Comparison of ENCODE assay signal across 23 mouse cellular contexts in the genomic region with DNA sequence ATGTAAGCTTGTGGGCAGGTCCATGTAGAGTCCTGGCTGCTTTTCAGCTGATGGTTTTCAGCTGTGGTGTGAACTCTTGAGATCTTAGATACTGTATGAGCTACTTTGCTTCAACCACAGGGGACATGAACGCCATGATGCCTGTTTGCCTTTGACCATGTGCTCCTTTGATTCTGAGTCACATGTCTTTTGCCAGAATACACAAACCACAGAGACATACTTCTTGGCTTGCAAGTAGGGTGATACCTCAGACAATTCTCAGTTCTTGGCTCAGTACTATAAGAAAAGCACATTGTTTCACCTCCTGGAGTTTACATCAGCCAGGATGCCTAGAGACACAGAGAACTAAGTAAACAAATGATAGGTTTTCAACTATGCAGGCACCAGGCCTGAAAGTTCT. TPM values are rescaled to one million over a fixed set of nuclear protein-coding genes. Genes with fewer than 3 reads are reported as not detected.
A peak's percentile ranks its signal among the peaks of the same experiment; 100 is the strongest.
DNase-seq lines count a peak whose midpoint lies in the region; ATAC-seq and TF ChIP-seq lines count a peak whose summit lies in the region.
"Had no signal": no experiment of that assay in that cellular context is flagged by ENCODE, and none has a peak within 500 bp of the region (broad histone marks: within the 10 kb centered on the region; RNA-seq: fewer than 3 reads in every experiment).

No protein-coding gene starts in this region.

- intact Hi-C loops in heart, postnatal 14 days (cut with DNase I) = no loop called here

- H3K36me3 ChIP-seq in hindbrain, embryonic 14.5 days (replicated peaks; ENCODE audit: control insufficient read depth, insufficient read depth) = no peaks in the 10 kb centered on the region
- H3K36me3 ChIP-seq: heart, embryonic 15.5 days; liver, embryonic 12.5 days had no signal

- TF ChIP-seq POLR2A in lung, adult 2 months (IDR thresholded peaks at IDR 0.05; ENCODE audit: borderline replicate concordance, extremely low read depth, low read depth, low read length) = no peak

- no peak overlapping the region for H3K27ac ChIP-seq in hindbrain, embryonic 14.5 days
- H3K27ac ChIP-seq: forebrain, embryonic 13.5 days; heart, embryonic 15.5 days; hindbrain, postnatal 0 days; liver, embryonic 12.5 days; stomach, postnatal 0 days had no signal

- no peaks in the 10 kb centered on the region for H3K27me3 ChIP-seq in hindbrain, embryonic 14.5 days (ENCODE audit: control insufficient read depth, insufficient read depth, low read length)
- H3K27me3 ChIP-seq: forebrain, embryonic 13.5 days; heart, embryonic 15.5 days; liver, embryonic 12.5 days had no signal

- H3K4me2 ChIP-seq in hindbrain, embryonic 14.5 days (replicated peaks) = no peak overlapping the region
- H3K4me2 ChIP-seq: forebrain, embryonic 13.5 days; heart, embryonic 15.5 days; liver, embryonic 12.5 days; lung, embryonic 14.5 days; midbrain, embryonic 11.5 days had no signal

- H3K9ac ChIP-seq in hindbrain, embryonic 14.5 days = no peak overlapping the region
- H3K9ac ChIP-seq: forebrain, embryonic 13.5 days; heart, embryonic 15.5 days; liver, embryonic 12.5 days; lung, embryonic 14.5 days had no signal

- 47% methylated on average over 1 of the region's 1 CpGs for WGBS in lung, adult 2 months
- WGBS in hindbrain, embryonic 14.5 days = 83% methylated on average over 1 of the region's 1 CpGs

- no peak for TF ChIP-seq CTCF in lung, adult 2 months (IDR thresholded peaks at IDR 0.05; ENCODE audit: insufficient read depth, low read length)

- H3K9me3 ChIP-seq in hindbrain, embryonic 14.5 days (ENCODE audit: control insufficient read depth, low read length) = no peaks in the 10 kb centered on the region
- H3K9me3 ChIP-seq: forebrain, embryonic 13.5 days; heart, embryonic 15.5 days; liver, embryonic 12.5 days had no signal

- peak; percentile 89 for DNase-seq in heart, adult 11 months
- DNase-seq in heart, postnatal 14 days = no peak
- peak; percentile 6 for DNase-seq in lung, postnatal 36 days
- no peak for DNase-seq in lung, adult 2 months
- peak; percentile 28 for DNase-seq in fat pad, adult 2 months (ENCODE audit: extremely low read depth, low read depth, low spot score)
- DNase-seq in hindbrain, embryonic 14.5 days (ENCODE audit: low spot score) = no peak
- DNase-seq in thymus, adult 18-20 months = no peak
- DNase-seq: adrenal gland, postnatal 14 days; cerebellum, adult 11 months; cerebellum, postnatal 25 days; embryo, embryonic 11 days; gastrocnemius, postnatal 25 days; kidney, adult 18-20 months; kidney, postnatal 25 days; lung, embryonic 14.5 days; right cerebral cortex, postnatal 4 days had no signal

- H3K4me3 ChIP-seq in lung, adult 2 months (replicated peaks; ENCODE audit: extremely low read depth, low read depth, low read length) = no peak overlapping the region
- no peak overlapping the region for H3K4me3 ChIP-seq in hindbrain, embryonic 14.5 days (replicated peaks; ENCODE audit: low read length)
- H3K4me3 ChIP-seq: forebrain, embryonic 13.5 days; heart, embryonic 15.5 days; liver, embryonic 12.5 days had no signal

- no peaks in the 10 kb centered on the region for H3K4me1 ChIP-seq in lung, adult 2 months (ENCODE audit: control insufficient read depth, insufficient read depth, low read length)
- no peaks in the 10 kb centered on the region for H3K4me1 ChIP-seq in hindbrain, embryonic 14.5 days (replicated peaks; ENCODE audit: control insufficient read depth, insufficient read depth, low read length)
- H3K4me1 ChIP-seq: forebrain, embryonic 13.5 days; heart, embryonic 15.5 days; liver, embryonic 12.5 days had no signal

- no peak for ATAC-seq in hindbrain, embryonic 14.5 days (ENCODE audit: low FRiP score)
- ATAC-seq: activated CD4-positive, CD25-positive, alpha-beta regulatory T cell, adult 4 months; forebrain, embryonic 13.5 days; hindbrain, postnatal 0 days; liver, embryonic 12.5 days had no signal

RNA-seq across cellular contexts. Expression of a gene that starts 29.0 kb away (rescaled TPM):
- total RNA-seq in heart, postnatal 14 days (2021) = 10 to 100 TPM; 27.2 to 27.4 TPM
- 7.9 and 9.3 TPM in 2 replicates for polyA plus RNA-seq in lung, adult 2 months (2012; rRNA removed)
- polyA plus RNA-seq in hindbrain, embryonic 14.5 days (2014; fragmentation: Nextera tagmentation; extraction: Ambion mirVana) = 55.6 and 61.2 TPM in 2 replicates

Comparison
In these comparisons a context has a peak if more than half of its experiments do, and no peak if none do; other contexts are left out.
1. DNase-seq: peak in heart, adult 11 months (single experiment), lung, postnatal 36 days (single experiment) and fat pad, adult 2 months (single experiment); none in heart, postnatal 14 days (0 of 2), lung, adult 2 months (single experiment), hindbrain, embryonic 14.5 days (single experiment) and thymus, adult 18-20 months (0 of 2).